Mouse (Mus musculus) natural killer cell, adult 2 months (primary cell): ENCODE measurements around the gene Cxcl9.
"Not testable (repeated sequence)": the region's sequence is repeated elsewhere in the genome, so short reads cannot be mapped to it uniquely, and the experiment has no call there.

Source experiments
- DNase-seq, 2 experiments: peaks; one replicate each; pipeline ENCODE4 v3.0.0; 2022; ENCODE audit warnings: low spot score in 2 of 2

The Cxcl9 gene

GRCm38 (mm10) chr5:92327929-92328328 is at the start of gene Cxcl9:
Gene Cxcl9, minus strand, starts transcription at chr5:92328079.
- DNase-seq = no peak

GRCm38 (mm10) chr5:92376795-92377405 is 49.0 kb upstream of the Cxcl9 start:
- DNase-seq = no peak

- peak in 1 of 2 experiments; percentile 18 for DNase-seq
Measured at GRCm38 (mm10) chr5:92375368-92375767, 47.5 kb upstream of the Cxcl9 start.

- peak; percentile 33 to 35 for DNase-seq
Measured at GRCm38 (mm10) chr5:92374721-92375142, 46.9 kb upstream of the Cxcl9 start.

- no peak for DNase-seq
Measured at GRCm38 (mm10) chr5:92372605-92373004, 44.7 kb upstream of the Cxcl9 start.

GRCm38 (mm10) chr5:92371361-92371976 is 43.6 kb upstream of the Cxcl9 start:
- no peak for DNase-seq

GRCm38 (mm10) chr5:92370891-92371290 is 43.0 kb upstream of the Cxcl9 start:
- no peak for DNase-seq

GRCm38 (mm10) chr5:92370392-92370791 is 42.5 kb upstream of the Cxcl9 start:
- DNase-seq = no peak

GRCm38 (mm10) chr5:92369151-92369994 is 41.5 kb upstream of the Cxcl9 start:
- DNase-seq = peak in 1 of 2 experiments; percentile 25

- no peak for DNase-seq
Measured at GRCm38 (mm10) chr5:92368392-92368791, 40.5 kb upstream of the Cxcl9 start.

GRCm38 (mm10) chr5:92366565-92366964 is 38.7 kb upstream of the Cxcl9 start:
- no peak for DNase-seq

GRCm38 (mm10) chr5:92365146-92365705 is 37.3 kb upstream of the Cxcl9 start:
- no peak for DNase-seq

GRCm38 (mm10) chr5:92364011-92364410 is 36.1 kb upstream of the Cxcl9 start:
- DNase-seq = no peak

GRCm38 (mm10) chr5:92363179-92363578 is 35.3 kb upstream of the Cxcl9 start:
- no peak for DNase-seq

- no peak for DNase-seq
Measured at GRCm38 (mm10) chr5:92358767-92359455, 31.0 kb upstream of the Cxcl9 start.

GRCm38 (mm10) chr5:92358033-92358432 is 30.2 kb upstream of the Cxcl9 start:
- no peak for DNase-seq

GRCm38 (mm10) chr5:92353517-92353916 is 25.6 kb upstream of the Cxcl9 start:
- peak; percentile 60 to 67 for DNase-seq

GRCm38 (mm10) chr5:92352716-92353115 is 24.8 kb upstream of the Cxcl9 start:
- DNase-seq = not testable (repeated sequence)

GRCm38 (mm10) chr5:92349731-92350130 is 21.9 kb upstream of the Cxcl9 start:
- no peak for DNase-seq

GRCm38 (mm10) chr5:92348794-92349413 is 21.0 kb upstream of the Cxcl9 start, which contains the start of gene Cxcl10:
Gene Cxcl10, minus strand, starts transcription at chr5:92348889.
- peak; percentile 74 to 83 for DNase-seq

- no peak for DNase-seq
Measured at GRCm38 (mm10) chr5:92345006-92345405, 17.1 kb upstream of the Cxcl9 start.
